Mouse (Mus musculus) small intestine, adult 2 months (tissue): ENCODE results near the gene Ppp1r2.

Source experiments
- CTCF ChIP-seq: fragments of 200-500 bp; IDR thresholded peaks from 2 replicates; pipeline ENCODE4 v1.5.1; 2012; ENCODE audit warnings: low read depth, mild to moderate bottlenecking, control low read depth, inconsistent platforms, low read length, moderate library complexity, mixed read lengths; ENCODE audit not compliant: insufficient replicate concordance, insufficient read length; ENCODE audit errors: extremely low read depth
- POLR2A ChIP-seq: fragments of 200-500 bp; IDR thresholded peaks from 2 replicates; pipeline ENCODE4 v1.6.1; 2012; ENCODE audit warnings: low read depth, mild to moderate bottlenecking, control low read depth, inconsistent platforms, low read length, moderate library complexity

DNA sequence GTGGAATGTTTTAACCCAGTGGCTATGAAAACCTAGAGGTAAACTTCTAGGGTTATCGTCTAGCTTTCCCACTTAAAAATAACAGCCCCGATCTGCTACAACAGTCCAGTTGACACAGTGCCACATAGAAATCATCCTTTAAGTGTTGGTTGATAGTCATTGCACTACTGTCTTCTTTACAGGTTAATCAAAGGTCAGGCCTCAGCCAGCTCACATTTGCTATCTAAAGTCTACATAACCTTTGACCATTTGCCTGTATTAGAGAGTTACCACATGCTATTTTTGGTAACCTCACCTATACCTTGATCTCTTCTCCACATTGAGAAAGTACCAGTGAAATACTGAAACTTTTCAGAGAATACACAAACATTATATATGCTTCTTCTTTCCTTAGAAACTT lies 73.4 kb downstream of the Ppp1r2 start:
- TF ChIP-seq CTCF (no peak), POLR2A (no peak)
